Mouse (Mus musculus) gastrocnemius, adult 18-20 months (tissue): ENCODE results near the gene Serping1. TPM values are rescaled to one million over a fixed set of nuclear protein-coding genes. Genes with fewer than 3 reads are reported as not detected.

Experiments
- DNase-seq: peaks from one replicate; pipeline ENCODE4 v3.0.0; 2021; ENCODE audit warnings: low spot score
- total RNA-seq, 2 experiments: library from RNA; stranded (reverse); gene quantifications; 2 replicates each; pipeline ENCODE4 v1.2.3; 2021

Gene Serping1
- total RNA-seq, 2 experiments from 2014 or later = 50.8 to 72.0 TPM

DNA sequence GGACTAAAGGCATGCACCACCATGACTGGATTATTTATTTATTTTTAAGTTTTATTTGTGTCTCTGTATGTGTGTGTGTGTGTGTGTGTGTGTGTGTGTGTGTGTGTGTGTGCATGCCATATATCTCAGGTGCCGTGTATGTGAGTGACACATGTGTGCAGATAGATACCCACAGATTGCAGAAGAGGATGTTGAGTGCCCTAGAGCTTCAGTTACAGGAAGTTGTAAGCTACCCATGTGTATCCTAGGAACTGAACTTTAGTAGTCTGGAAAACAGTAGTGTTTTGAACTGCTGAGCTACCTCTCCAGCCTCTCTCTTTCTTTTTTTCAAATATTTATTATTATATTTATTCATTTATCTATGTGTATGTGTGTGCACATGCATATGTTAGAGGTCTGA is 8.1 kb upstream of the Serping1 start:
- no peak for DNase-seq

GRCm38 (mm10) chr2:84779210-84779609 is 4.0 kb upstream of the Serping1 start:
- DNase-seq = no peak

DNA sequence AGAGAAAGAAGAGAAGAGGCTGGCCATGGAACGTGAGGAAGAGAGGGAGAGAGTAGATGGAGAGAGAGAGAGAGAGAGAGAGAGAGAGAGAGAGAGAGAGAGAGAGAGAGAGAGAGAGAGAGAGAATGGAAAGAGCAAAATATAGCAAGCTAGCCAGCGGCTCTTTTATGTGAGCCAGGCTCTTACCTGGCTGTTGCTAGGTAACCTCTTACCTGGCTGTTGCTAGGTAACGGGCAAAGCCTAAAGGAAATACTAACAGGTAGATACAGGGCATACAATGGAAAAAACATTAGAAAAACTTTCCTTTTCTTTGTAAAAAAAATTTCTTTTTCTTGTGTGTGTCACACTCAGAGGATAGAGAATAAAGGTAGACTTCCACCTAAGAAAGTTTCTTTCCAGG is 2.5 kb upstream of the Serping1 start:
- DNase-seq = no peak

GRCm38 (mm10) chr2:84775665-84776064 is 421 bp upstream of the Serping1 start:
- peak; percentile 58 for DNase-seq

- DNase-seq = peak; percentile 87
These were observed 493 bp downstream of the Serping1 start for GRCm38 (mm10) chr2:84774751-84775150.

- no peak for DNase-seq
These were observed 2.0 kb downstream of the Serping1 start for GRCm38 (mm10) chr2:84773195-84773594.

GRCm38 (mm10) chr2:84772454-84772853 is 2.8 kb downstream of the Serping1 start:
- no peak for DNase-seq

GRCm38 (mm10) chr2:84770501-84770900 is 4.7 kb downstream of the Serping1 start:
- peak; percentile 67 for DNase-seq

GRCm38 (mm10) chr2:84762818-84763217 is 12.4 kb downstream of the Serping1 start:
- no peak for DNase-seq

DNA sequence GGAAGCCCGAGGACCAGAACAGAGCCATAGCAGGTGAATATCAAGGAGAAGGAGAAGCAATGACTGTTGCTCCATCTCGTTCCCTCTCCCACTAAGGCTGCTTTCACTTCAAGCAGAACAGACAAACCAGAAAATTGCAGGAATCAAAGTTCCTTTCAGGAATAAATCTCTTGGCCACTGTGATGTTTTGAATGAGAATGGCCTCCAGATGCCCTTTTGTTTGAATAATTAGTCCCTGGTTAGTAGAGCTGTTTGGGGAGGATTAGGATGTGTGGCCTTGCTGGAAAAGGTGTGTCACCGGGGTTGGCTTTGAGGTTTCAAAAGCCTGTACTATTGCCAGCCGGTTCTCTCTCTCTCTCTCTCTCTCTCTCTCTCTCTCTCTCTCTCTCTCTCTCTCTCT is 12.9 kb downstream of the Serping1 start:
- DNase-seq = no peak

- DNase-seq = no peak
These were observed 13.4 kb downstream of the Serping1 start for GRCm38 (mm10) chr2:84761840-84762239.

DNA sequence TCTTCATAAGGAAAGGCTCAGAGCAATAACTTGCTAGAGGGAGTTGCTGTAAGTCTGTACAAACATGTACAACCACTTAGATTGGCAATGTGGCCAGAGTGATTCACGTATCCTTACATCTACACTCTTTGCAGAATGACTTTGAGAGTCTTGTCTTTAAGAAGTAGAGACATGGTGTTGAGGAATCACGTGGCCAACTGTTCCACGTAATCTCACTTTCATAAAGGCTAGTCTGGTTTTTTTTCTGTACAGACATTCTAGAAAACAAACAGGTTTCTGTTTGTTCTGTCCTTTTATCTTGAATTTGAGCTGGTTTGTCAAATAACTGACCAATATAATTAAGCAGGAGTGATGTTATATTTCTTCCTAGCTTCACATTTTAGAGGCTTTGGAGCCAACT is 13.9 kb downstream of the Serping1 start:
- DNase-seq = no peak

- DNase-seq = no peak
These were observed 14.5 kb downstream of the Serping1 start for GRCm38 (mm10) chr2:84760777-84761176.

DNA sequence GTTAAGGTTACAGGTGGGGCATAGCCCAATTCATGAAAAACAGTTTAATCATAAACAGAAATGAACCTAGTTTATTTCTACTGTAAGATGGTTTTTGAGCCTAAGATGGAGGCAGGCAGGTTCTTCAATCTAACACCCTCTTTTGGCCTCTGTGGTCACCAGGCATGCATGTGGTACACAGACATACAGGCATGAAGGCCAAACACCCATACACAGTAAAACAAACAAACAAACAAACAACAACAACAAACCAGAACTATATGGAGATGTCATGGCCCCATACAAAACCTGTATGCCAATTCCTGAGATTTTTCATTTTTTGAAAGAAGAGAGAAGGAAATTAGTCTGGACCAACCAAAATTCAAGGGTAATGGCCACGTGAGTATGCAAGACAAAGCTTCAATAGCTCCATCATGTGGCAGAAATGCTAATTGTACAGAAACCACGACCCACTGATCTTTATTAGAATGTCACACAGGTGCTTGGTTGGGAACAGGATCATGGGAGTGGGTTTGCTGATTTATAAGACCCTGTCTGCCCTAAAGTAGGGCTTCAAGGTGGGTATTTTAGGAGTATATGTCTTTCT is 16.6 kb downstream of the Serping1 start:
- peak; percentile 55 for DNase-seq

GRCm38 (mm10) chr2:84757026-84757682 is 18.1 kb downstream of the Serping1 start:
- DNase-seq = no peak

- no peak for DNase-seq
These were observed 19.0 kb downstream of the Serping1 start for GRCm38 (mm10) chr2:84756245-84756644.

DNA sequence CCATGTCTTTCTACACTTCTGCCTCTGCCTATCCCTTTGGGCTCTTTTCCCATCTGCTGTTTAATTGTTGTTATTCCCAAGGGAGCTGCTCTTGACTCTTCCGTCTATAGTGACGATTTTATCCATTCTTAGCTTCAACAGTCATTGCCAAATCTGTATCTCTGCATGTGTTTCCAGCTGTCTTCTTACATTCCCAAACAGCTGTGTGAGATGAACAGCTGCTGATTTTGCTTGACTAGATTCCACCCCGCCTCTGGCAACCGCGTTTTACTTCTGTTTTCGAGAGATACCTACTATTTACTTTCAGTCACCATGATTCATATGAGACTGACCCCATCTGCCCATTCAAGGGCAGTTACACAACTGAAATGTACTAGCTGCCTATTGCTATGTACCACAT is 25.1 kb downstream of the Serping1 start:
- DNase-seq = no peak

DNA sequence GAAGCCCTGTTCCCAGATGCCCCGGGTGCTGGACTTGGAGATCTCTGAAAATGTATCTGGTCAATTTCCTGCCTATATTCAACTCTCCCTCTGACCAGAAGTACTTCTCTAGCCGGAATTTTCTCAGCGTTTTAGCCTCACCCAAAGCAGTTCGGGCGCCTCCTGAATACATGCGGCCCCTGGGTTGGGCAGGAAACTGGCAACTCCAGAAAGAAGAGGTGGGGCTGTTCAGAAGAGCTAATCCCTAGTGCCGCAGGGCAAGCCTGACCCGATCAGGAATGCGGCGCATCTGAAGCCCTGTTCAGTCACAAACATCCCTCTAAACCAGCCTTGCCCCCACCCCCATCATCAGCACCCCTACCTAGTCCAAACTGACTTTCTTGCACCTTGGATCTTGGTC is 31.1 kb downstream of the Serping1 start:
- DNase-seq = no peak

GRCm38 (mm10) chr2:84743561-84743960 is 31.7 kb downstream of the Serping1 start, which contains the start of gene Gm19426:
Gene Gm19426 (minus strand): TSS chr2:84743655.
- DNase-seq = peak; percentile 34

GRCm38 (mm10) chr2:84742451-84743283 is 32.6 kb downstream of the Serping1 start:
- no peak for DNase-seq

- no peak for DNase-seq
These were observed 33.3 kb downstream of the Serping1 start for GRCm38 (mm10) chr2:84741841-84742450.
